Mouse (Mus musculus): ENCODE measurements around the gene Zmiz1. TPM values are rescaled to one million over a fixed set of nuclear protein-coding genes. Genes with fewer than 3 reads are reported as not detected.
A peak's percentile ranks its signal among the peaks of the same experiment; 100 is the strongest.

Gene Zmiz1
- polyA plus RNA-seq, 1 experiment from 2014 or later = 9.1 TPM

GRCm38 (mm10) chr14:25594611-25595010 is 135.6 kb downstream of the Zmiz1 start:
- no peaks in the 10 kb centered on the region for H3K27me3 ChIP-seq (replicated peaks)
- H3K4me2 ChIP-seq = no peak overlapping the region
- no peak overlapping the region for H3K9ac ChIP-seq
- peaks cover 33% of the 10 kb centered on the region for H3K36me3 ChIP-seq
- no peak for ATAC-seq
- H3K4me3 ChIP-seq = no peak overlapping the region
- H3K4me1 ChIP-seq = peaks cover 26% of the 10 kb centered on the region
- H3K9me3 ChIP-seq (replicated peaks) = no peaks in the 10 kb centered on the region
- WGBS (ENCODE audit: insufficient replicate concordance) = 47% methylated on average over 4 of the region's 4 CpGs
- H3K27ac ChIP-seq = no peak overlapping the region

- peaks cover 48% of the 10 kb centered on the region for H3K4me1 ChIP-seq
- ATAC-seq = no peak
- WGBS (ENCODE audit: insufficient replicate concordance) = 85% methylated on average over 6 of the region's 6 CpGs
These were observed 140.0 kb downstream of the Zmiz1 start for GRCm38 (mm10) chr14:25598960-25599359.

GRCm38 (mm10) chr14:25599934-25600333 is 140.9 kb downstream of the Zmiz1 start:
- H3K27me3 ChIP-seq (replicated peaks) = 0 out of 2 replicates have a peak, but pooled peaks cover 8% of the 10 kb centered on the region
- H3K36me3 ChIP-seq = peaks cover 29% of the 10 kb centered on the region
- no peak overlapping the region for H3K4me3 ChIP-seq
- H3K27ac ChIP-seq = no peak overlapping the region
- no peaks in the 10 kb centered on the region for H3K9me3 ChIP-seq (replicated peaks)
- 45% methylated on average over 12 of the region's 12 CpGs for WGBS (ENCODE audit: insufficient replicate concordance)
- no peak for ATAC-seq
- H3K4me1 ChIP-seq = peaks cover 48% of the 10 kb centered on the region
- no peak overlapping the region for H3K9ac ChIP-seq
- no peak overlapping the region for H3K4me2 ChIP-seq

More at GRCm38 (mm10) chr14:25598960-25599359, 140.0 kb downstream of the Zmiz1 start:
- H3K27ac ChIP-seq = no peak overlapping the region
- peaks cover 32% of the 10 kb centered on the region for H3K36me3 ChIP-seq
- no peak overlapping the region for H3K4me3 ChIP-seq
- no peaks in the 10 kb centered on the region for H3K9me3 ChIP-seq (replicated peaks)
- H3K27me3 ChIP-seq (replicated peaks) = 0 out of 2 replicates have a peak, but pooled peaks cover 3% of the 10 kb centered on the region
- no peak overlapping the region for H3K4me2 ChIP-seq
- H3K9ac ChIP-seq = no peak overlapping the region

- WGBS (ENCODE audit: insufficient replicate concordance) = 58% methylated on average over 7 of the region's 7 CpGs
- Histone ChIP-seq H3K4me3 (no peak overlapping the region), H3K27ac (no peak overlapping the region), H3K36me3 (peaks cover 29% of the 10 kb centered on the region), H3K9ac (no peak overlapping the region), H3K9me3 (replicated peaks) (no peaks in the 10 kb centered on the region), H3K4me2 (no peak overlapping the region), H3K4me1 (peaks cover 47% of the 10 kb centered on the region), H3K27me3 (replicated peaks) (peaks cover 9% of the 10 kb centered on the region)
- ATAC-seq = no peak
These were observed 141.4 kb downstream of the Zmiz1 start for GRCm38 (mm10) chr14:25600358-25600757.

- Histone ChIP-seq H3K9ac (no peak overlapping the region), H3K4me1 (peaks cover 53% of the 10 kb centered on the region), H3K27ac (no peak overlapping the region), H3K9me3 (replicated peaks) (no peaks in the 10 kb centered on the region), H3K36me3 (peaks cover 27% of the 10 kb centered on the region), H3K27me3 (replicated peaks) (peaks cover 15% of the 10 kb centered on the region), H3K4me2 (no peak overlapping the region), H3K4me3 (no peak overlapping the region)
- 45% methylated on average over 2 of the region's 2 CpGs for WGBS (ENCODE audit: insufficient replicate concordance)
- no peak for ATAC-seq
These were observed 142.0 kb downstream of the Zmiz1 start for GRCm38 (mm10) chr14:25600951-25601350.

- no peak overlapping the region for H3K4me2 ChIP-seq
- no peak overlapping the region for H3K27ac ChIP-seq
- no peak overlapping the region for H3K4me3 ChIP-seq
- peaks cover 20% of the 10 kb centered on the region for H3K36me3 ChIP-seq
- H3K9ac ChIP-seq = no peak overlapping the region
- 79% methylated on average over 2 of the region's 2 CpGs for WGBS (ENCODE audit: insufficient replicate concordance)
- H3K9me3 ChIP-seq (replicated peaks) = no peaks in the 10 kb centered on the region
- no peak for ATAC-seq
- peaks cover 64% of the 10 kb centered on the region for H3K4me1 ChIP-seq
- peaks cover 26% of the 10 kb centered on the region for H3K27me3 ChIP-seq (replicated peaks)
These were observed 143.0 kb downstream of the Zmiz1 start for GRCm38 (mm10) chr14:25602018-25602417.

- ATAC-seq = no peak
- Histone ChIP-seq H3K27ac (no peak overlapping the region), H3K4me1 (peaks cover 85% of the 10 kb centered on the region), H3K27me3 (replicated peaks) (peaks cover 46% of the 10 kb centered on the region), H3K9ac (no peak overlapping the region), H3K4me3 (no peak overlapping the region), H3K4me2 (no peak overlapping the region), H3K36me3 (peaks cover 8% of the 10 kb centered on the region), H3K9me3 (replicated peaks) (no peaks in the 10 kb centered on the region)
- WGBS (ENCODE audit: insufficient replicate concordance) = 14% methylated on average over 18 of the region's 18 CpGs
These were observed 145.6 kb downstream of the Zmiz1 start for GRCm38 (mm10) chr14:25604395-25605142.

- Histone ChIP-seq H3K4me1 (peaks cover 85% of the 10 kb centered on the region), H3K27me3 (replicated peaks) (peaks cover 46% of the 10 kb centered on the region), H3K9me3 (replicated peaks) (no peaks in the 10 kb centered on the region), H3K9ac (peak overlapping the region; percentile 71), H3K4me2 (peak overlapping the region; percentile 97), H3K4me3 (peak overlapping the region; percentile 67), H3K36me3 (0 out of 2 replicates have a peak, but pooled peaks cover 2% of the 10 kb centered on the region), H3K27ac (peak overlapping the region; percentile 78)
- ATAC-seq = peak; percentile 61
- WGBS (ENCODE audit: insufficient replicate concordance) = under 1% methylated on average over 31 of the region's 31 CpGs
These were observed 147.6 kb downstream of the Zmiz1 start for GRCm38 (mm10) chr14:25606372-25607140.

- Histone ChIP-seq H3K4me1 (peaks cover 91% of the 10 kb centered on the region), H3K9ac (peak overlapping the region; percentile 71), H3K27ac (peak overlapping the region; percentile 78), H3K4me3 (peak overlapping the region; percentile 67), H3K36me3 (0 out of 2 replicates have a peak, but pooled peaks cover 4% of the 10 kb centered on the region), H3K4me2 (peak overlapping the region; percentile 97), H3K9me3 (replicated peaks) (no peaks in the 10 kb centered on the region), H3K27me3 (replicated peaks) (peaks cover 46% of the 10 kb centered on the region)
- ATAC-seq = peak; percentile 22; the same call in 1 of the 2 replicates
- under 1% methylated on average over 87 of the region's 103 CpGs for WGBS (ENCODE audit: insufficient replicate concordance)
These were observed 148.4 kb downstream of the Zmiz1 start for GRCm38 (mm10) chr14:25607141-25607967.

- Histone ChIP-seq H3K4me2 (peak overlapping the region; percentile 97), H3K9ac (peak overlapping the region; percentile 71), H3K4me3 (peak overlapping the region; percentile 67), H3K27ac (peak overlapping the region; percentile 78), H3K4me1 (peaks cover 92% of the 10 kb centered on the region), H3K27me3 (replicated peaks) (peaks cover 46% of the 10 kb centered on the region), H3K36me3 (0 out of 2 replicates have a peak, but pooled peaks cover 4% of the 10 kb centered on the region), H3K9me3 (replicated peaks) (no peaks in the 10 kb centered on the region)
- ATAC-seq = peak; percentile 48
- 1% methylated on average over 44 of the region's 53 CpGs for WGBS (ENCODE audit: insufficient replicate concordance)
These were observed 149.0 kb downstream of the Zmiz1 start for GRCm38 (mm10) chr14:25607968-25608491.

- ATAC-seq = no peak
- H3K9ac ChIP-seq = no peak overlapping the region
These were observed 149.6 kb downstream of the Zmiz1 start for GRCm38 (mm10) chr14:25608618-25609017.

More at GRCm38 (mm10) chr14:25608618-25609017, 149.6 kb downstream of the Zmiz1 start:
- H3K27me3 ChIP-seq (replicated peaks) = peaks cover 46% of the 10 kb centered on the region
- peak overlapping the region; percentile 67 for H3K4me3 ChIP-seq
- H3K4me1 ChIP-seq = peaks cover 92% of the 10 kb centered on the region
- 0 out of 2 replicates have a peak, but pooled peaks cover 4% of the 10 kb centered on the region for H3K36me3 ChIP-seq
- WGBS (ENCODE audit: insufficient replicate concordance) = 26% methylated on average over 4 of the region's 4 CpGs
- 0 out of 2 replicates have a peak overlapping the region, but pooled peaks have one; percentile 78 for H3K27ac ChIP-seq
- peak overlapping the region; percentile 97 for H3K4me2 ChIP-seq
- no peaks in the 10 kb centered on the region for H3K9me3 ChIP-seq (replicated peaks)
